Mouse (Mus musculus) intestine, postnatal 0 days (tissue): ENCODE measurements around the gene Usp3. TPM values are rescaled to one million over a fixed set of nuclear protein-coding genes. Genes with fewer than 3 reads are reported as not detected.

Experiments
- ATAC-seq: fragments of 200-750 bp; cut with Nextera tagmentation; 2 replicates; pipeline ENCODE4 v1.8.0; 2017; ENCODE audit warnings: mild to moderate bottlenecking, moderate TSS enrichment, moderate library complexity
- H3K27ac ChIP-seq: fragments of 300-500 bp; sonication (generic); 2 replicates; pipeline ENCODE4 v1.5.1; 2014; ENCODE audit warnings: mild to moderate bottlenecking, low read depth, low read length, moderate library complexity
- H3K27me3 ChIP-seq: fragments of 300-500 bp; sonication (generic); replicated peaks from 2 replicates; pipeline ENCODE4 v1.6.1; 2014; ENCODE audit warnings: low read length, mixed read lengths; ENCODE audit not compliant: control insufficient read depth, insufficient read depth
- H3K36me3 ChIP-seq: fragments of 300-500 bp; sonication (generic); 2 replicates; pipeline ENCODE4 v1.6.1; 2014; ENCODE audit warnings: mild to moderate bottlenecking, moderate library complexity; ENCODE audit not compliant: control insufficient read depth, insufficient read depth
- H3K4me1 ChIP-seq: fragments of 300-500 bp; sonication (generic); replicated peaks from 2 replicates; pipeline ENCODE4 v1.6.1; 2014; ENCODE audit warnings: antibody characterized with exemption, low read length, mixed read lengths; ENCODE audit not compliant: control insufficient read depth, insufficient read depth
- H3K4me2 ChIP-seq: fragments of 300-500 bp; sonication (generic); replicated peaks from 2 replicates; pipeline ENCODE4 v1.6.1; 2014; ENCODE audit warnings: low read depth, mild to moderate bottlenecking, moderate library complexity
- H3K4me3 ChIP-seq: fragments of 300-500 bp; sonication (generic); 2 replicates; pipeline ENCODE4 v1.5.1; 2014; ENCODE audit warnings: low read depth, low read length
- H3K9ac ChIP-seq: fragments of 300-500 bp; sonication (generic); 2 replicates; pipeline ENCODE4 v1.6.1; 2014; ENCODE audit warnings: mild to moderate bottlenecking, low read depth, low read length
- H3K9me3 ChIP-seq: fragments of 300-500 bp; sonication (generic); 2 replicates; pipeline ENCODE4 v1.6.1; 2016; ENCODE audit warnings: mixed run types; ENCODE audit not compliant: control insufficient read depth
- CTCF ChIP-seq: sonication (generic); IDR thresholded peaks from 2 replicates; pipeline ENCODE4 v1.5.1; 2016; ENCODE audit warnings: low read depth, mild to moderate bottlenecking, control low read depth, antibody characterized with exemption, moderate library complexity
- WGBS: fragments of 180-500 bp; shearing (Covaris S2); extraction: QIAGEN DNeasy Blood & Tissue Kit; methylation state at CpG from one replicate; pipeline ENCODE4 v1.1.7; 2014; 5-methylcytosine and 5-hydroxymethylcytosine counted together
- polyA plus RNA-seq: library from polyadenylated mRNA; unstranded; fragments of >200 nt; fragmentation: Nextera tagmentation; extraction: Ambion mirVana; gene quantifications from 2 replicates; pipeline ENCODE4 v1.2.1, GENCODE M21; 2015

Gene Usp3
- polyA plus RNA-seq, 1 experiment from 2014 or later, result 63.5 TPM

DNA sequence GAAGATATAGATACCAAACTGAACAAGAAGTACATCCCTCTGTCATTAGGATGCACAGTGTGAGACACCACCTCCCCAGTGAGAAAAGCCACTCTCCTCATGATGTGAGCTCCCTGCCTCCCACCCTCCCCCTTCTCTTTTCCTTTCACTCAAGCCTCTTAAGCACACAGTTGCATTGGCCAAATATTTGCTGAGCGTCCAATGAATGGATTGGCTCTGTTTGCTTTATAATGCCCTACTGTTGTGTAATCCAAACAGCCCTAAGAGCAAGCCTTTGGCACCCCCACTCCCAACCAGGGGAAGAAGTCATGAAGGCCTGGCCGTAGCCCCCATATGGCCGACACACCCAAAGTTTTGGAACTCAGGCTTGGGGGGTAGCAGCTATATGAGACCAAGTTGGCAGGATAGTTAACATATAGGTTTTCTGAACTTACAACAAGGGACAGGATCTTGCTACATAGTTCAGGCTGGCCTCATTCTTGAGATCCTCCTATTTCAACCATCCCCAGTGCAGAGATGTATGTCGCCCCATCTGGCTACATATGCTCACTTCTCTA, 33.1 kb upstream of the Usp3 start:
- Histone ChIP-seq H3K4me1 (peaks cover 21% of the 10 kb centered on the region; the same call in 1 of the 2 replicates), H3K27me3 (no peaks in the 10 kb centered on the region), H3K36me3 (no peaks in the 10 kb centered on the region), H3K9me3 (no peaks in the 10 kb centered on the region), H3K9ac (no peak overlapping the region), H3K27ac (no peak overlapping the region), H3K4me2 (no peak overlapping the region), H3K4me3 (no peak overlapping the region)
- TF ChIP-seq CTCF, result no peak
- 66% methylated on average over 4 of the region's 4 CpGs for WGBS
- ATAC-seq, result no peak

DNA sequence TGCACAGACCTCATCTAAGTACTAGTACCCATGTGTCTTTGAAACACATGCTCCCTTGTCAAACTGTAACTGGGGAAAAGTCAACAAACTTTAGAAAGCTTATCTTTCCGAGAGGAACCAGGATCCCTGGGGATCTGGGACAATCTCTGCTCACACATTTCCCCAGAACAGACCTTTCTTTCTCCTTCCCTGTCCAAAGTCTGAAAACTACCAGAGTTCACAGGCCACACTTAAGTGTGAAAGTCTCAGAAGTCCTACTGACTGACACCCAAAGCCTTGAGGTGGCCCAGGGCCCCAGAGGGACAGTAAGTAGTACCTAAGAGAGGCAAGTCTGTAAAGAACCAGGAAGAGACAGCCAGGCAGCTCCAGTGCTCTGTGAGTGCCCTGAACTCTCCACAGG, 31.9 kb upstream of the Usp3 start:
- no peak overlapping the region for H3K4me3 ChIP-seq
- H3K4me2 ChIP-seq, result no peak overlapping the region
- H3K4me1 ChIP-seq, result peaks cover 29% of the 10 kb centered on the region; the same call in 1 of the 2 replicates
- no peaks in the 10 kb centered on the region for H3K27me3 ChIP-seq
- H3K9ac ChIP-seq, result no peak overlapping the region
- H3K9me3 ChIP-seq, result no peaks in the 10 kb centered on the region
- ATAC-seq, result peak; percentile 64
- H3K36me3 ChIP-seq, result no peaks in the 10 kb centered on the region
- 19% methylated on average over 1 of the region's 1 CpGs for WGBS
- H3K27ac ChIP-seq, result peak overlapping the region; percentile 65
- TF ChIP-seq CTCF, result no peak

DNA sequence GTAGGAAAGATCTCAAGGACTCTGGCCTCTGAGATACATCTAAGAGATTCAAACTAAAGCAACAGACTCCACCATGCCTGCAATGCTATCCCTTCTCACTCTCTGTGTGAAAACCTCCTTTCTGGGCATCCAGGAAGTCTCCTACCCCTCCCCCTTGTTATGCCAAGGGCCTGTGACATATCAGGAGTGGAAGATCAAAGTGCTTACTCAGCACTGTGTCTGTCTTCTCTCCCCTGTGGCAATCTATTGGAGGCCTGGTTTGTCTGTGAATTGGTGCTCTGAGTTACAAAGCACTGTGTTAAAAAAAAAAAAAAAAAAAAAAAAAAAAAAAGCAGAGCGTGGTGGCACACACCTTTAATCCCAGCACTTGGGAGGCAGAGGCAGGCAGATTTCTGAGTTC, 30.7 kb upstream of the Usp3 start:
- H3K27me3 ChIP-seq, result no peaks in the 10 kb centered on the region
- H3K9me3 ChIP-seq, result no peaks in the 10 kb centered on the region
- no peak overlapping the region for H3K4me3 ChIP-seq
- H3K9ac ChIP-seq, result no peak overlapping the region
- no peak overlapping the region for H3K27ac ChIP-seq
- no peak for TF ChIP-seq CTCF
- no peaks in the 10 kb centered on the region for H3K36me3 ChIP-seq
- H3K4me2 ChIP-seq, result no peak overlapping the region
- WGBS, result 67% methylated on average over 1 of the region's 1 CpGs
- ATAC-seq, result no peak
- peaks cover 29% of the 10 kb centered on the region; the same call in 1 of the 2 replicates for H3K4me1 ChIP-seq

DNA sequence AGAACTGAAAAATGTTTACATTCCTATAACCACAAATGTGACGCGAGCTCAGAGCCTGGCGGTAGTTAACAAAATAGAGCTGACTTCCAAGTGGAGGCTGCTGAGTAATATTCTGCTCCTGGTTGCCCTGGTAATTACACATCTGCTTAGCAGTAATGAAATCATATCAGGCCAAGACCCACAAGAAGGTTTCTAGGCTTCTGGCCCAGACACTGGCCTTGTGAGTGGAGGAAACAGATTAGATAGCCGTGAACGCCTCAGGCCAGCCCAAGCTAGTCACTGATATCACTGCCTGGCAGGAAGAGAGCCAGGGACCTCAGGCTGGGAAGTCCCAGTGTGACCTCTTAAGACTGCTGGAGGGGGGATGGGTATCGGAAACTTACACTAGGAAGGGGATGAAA, 27.6 kb upstream of the Usp3 start:
- H3K9me3 ChIP-seq, result no peaks in the 10 kb centered on the region
- 18% methylated on average over 6 of the region's 6 CpGs for WGBS
- no peaks in the 10 kb centered on the region for H3K27me3 ChIP-seq
- H3K4me3 ChIP-seq, result no peak overlapping the region
- no peaks in the 10 kb centered on the region for H3K36me3 ChIP-seq
- H3K9ac ChIP-seq, result no peak overlapping the region
- peak; percentile 62 for ATAC-seq
- 0 out of 2 replicates have a peak, but pooled peaks have one; percentile 1 for TF ChIP-seq CTCF
- H3K27ac ChIP-seq, result peak overlapping the region; percentile 60
- peaks cover 24% of the 10 kb centered on the region; the same call in 1 of the 2 replicates for H3K4me1 ChIP-seq
- peak overlapping the region; percentile 41 for H3K4me2 ChIP-seq

DNA sequence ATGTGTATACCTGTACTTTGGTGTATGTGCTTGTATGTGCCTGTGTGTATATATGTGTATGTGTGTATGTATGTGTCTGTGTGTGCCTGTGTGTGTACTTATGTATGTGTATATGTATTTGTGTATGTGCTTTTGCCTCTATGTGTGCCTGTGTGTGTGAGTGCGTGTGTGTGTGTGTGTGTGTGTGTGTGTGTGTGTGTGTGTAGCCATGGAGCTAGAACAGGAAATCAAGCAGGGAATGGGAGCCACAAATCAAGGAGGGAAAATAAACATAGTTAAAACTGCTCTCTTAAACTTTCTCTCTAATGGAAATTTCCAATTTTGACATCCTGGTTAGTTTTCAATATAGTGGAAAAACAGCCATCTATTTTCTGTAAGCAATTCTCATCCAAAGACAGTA, 27.1 kb upstream of the Usp3 start:
- TF ChIP-seq CTCF, result no peak
- ATAC-seq, result no peak
- H3K27ac ChIP-seq, result peak overlapping the region; percentile 60; the same call in 1 of the 2 replicates
- no peak overlapping the region for H3K4me2 ChIP-seq
- no peak overlapping the region for H3K4me3 ChIP-seq
- H3K4me1 ChIP-seq, result peaks cover 24% of the 10 kb centered on the region; the same call in 1 of the 2 replicates
- no peaks in the 10 kb centered on the region for H3K9me3 ChIP-seq
- H3K27me3 ChIP-seq, result no peaks in the 10 kb centered on the region
- H3K9ac ChIP-seq, result no peak overlapping the region
- WGBS, result 37% methylated on average over 1 of the region's 1 CpGs
- no peaks in the 10 kb centered on the region for H3K36me3 ChIP-seq

DNA sequence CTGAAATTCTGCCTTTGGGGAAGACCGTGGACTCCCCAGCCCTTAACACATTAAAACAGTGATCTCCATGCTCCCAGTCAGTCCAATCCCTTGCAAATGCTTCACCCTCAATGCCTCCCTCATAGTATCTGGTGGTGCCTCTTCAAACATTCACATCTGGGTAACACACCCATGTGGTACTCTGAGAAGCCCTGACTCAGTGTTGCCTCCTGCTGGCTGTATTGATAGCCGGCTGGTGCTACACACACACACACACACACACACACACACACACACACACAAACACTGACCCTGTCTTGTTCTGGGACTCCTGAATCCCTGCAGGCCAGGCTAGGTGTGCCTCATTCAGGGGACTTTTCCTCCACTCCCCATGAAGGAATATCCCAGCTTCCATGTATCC, 24.9 kb upstream of the Usp3 start:
- H3K36me3 ChIP-seq, result no peaks in the 10 kb centered on the region
- H3K27ac ChIP-seq, result no peak overlapping the region
- no peak for ATAC-seq
- peak; percentile 46 for TF ChIP-seq CTCF
- peaks cover 18% of the 10 kb centered on the region; the same call in 1 of the 2 replicates for H3K4me1 ChIP-seq
- H3K9ac ChIP-seq, result no peak overlapping the region
- WGBS, result 95% methylated on average over 2 of the region's 2 CpGs
- H3K4me3 ChIP-seq, result no peak overlapping the region
- no peaks in the 10 kb centered on the region for H3K27me3 ChIP-seq
- no peak overlapping the region for H3K4me2 ChIP-seq
- H3K9me3 ChIP-seq, result no peaks in the 10 kb centered on the region
